Mouse (Mus musculus) liver, postnatal 0 days (tissue): ENCODE data around the gene Cct5. TPM values are rescaled to one million over a fixed set of nuclear protein-coding genes. Genes with fewer than 3 reads are reported as not detected.
"Not testable (repeated sequence)": the region's sequence is repeated elsewhere in the genome, so short reads cannot be mapped to it uniquely, and the experiment has no call there.

Experiments used
- ATAC-seq: fragments of 200-750 bp; cut with Nextera tagmentation; 2 replicates; pipeline ENCODE4 v1.8.0; 2017; ENCODE audit warnings: mild to moderate bottlenecking, moderate library complexity
- DNase-seq: peaks from one replicate; pipeline ENCODE4 v3.0.0-alpha.2; 2016
- H3K27ac ChIP-seq: fragments of 300-500 bp; sonication (generic); 2 replicates; pipeline ENCODE4 v1.5.1; 2014; ENCODE audit warnings: antibody characterized with exemption, moderate library complexity, mild to moderate bottlenecking, low read depth
- H3K27me3 ChIP-seq: fragments of 300-500 bp; sonication (generic); 2 replicates; pipeline ENCODE4 v1.6.1; 2014; ENCODE audit warnings: low read length, control low read depth, mixed read lengths; ENCODE audit not compliant: insufficient read depth
- H3K36me3 ChIP-seq: fragments of 300-500 bp; sonication (generic); replicated peaks from 2 replicates; pipeline ENCODE4 v1.6.1; 2014; ENCODE audit warnings: mild to moderate bottlenecking, control low read depth, low read length, moderate library complexity, mixed read lengths; ENCODE audit not compliant: insufficient read depth
- H3K4me1 ChIP-seq: fragments of 300-500 bp; sonication (generic); 2 replicates; pipeline ENCODE4 v1.6.1; 2014; ENCODE audit warnings: antibody characterized with exemption, mild to moderate bottlenecking, control low read depth; ENCODE audit not compliant: insufficient read depth
- H3K4me2 ChIP-seq: fragments of 300-500 bp; sonication (generic); 2 replicates; pipeline ENCODE4 v1.6.1; 2014; ENCODE audit warnings: low read depth, mild to moderate bottlenecking, low read length, moderate library complexity, mixed read lengths
- H3K4me3 ChIP-seq: fragments of 300-500 bp; sonication (generic); 2 replicates; pipeline ENCODE4 v1.5.1; 2014; ENCODE audit warnings: low read depth, low read length
- H3K9ac ChIP-seq: fragments of 300-500 bp; sonication (generic); replicated peaks from 2 replicates; pipeline ENCODE4 v1.6.1; 2014; ENCODE audit warnings: mild to moderate bottlenecking, moderate library complexity
- H3K9me3 ChIP-seq: fragments of 300-500 bp; sonication (generic); 2 replicates; pipeline ENCODE4 v1.6.1; 2016; ENCODE audit warnings: mild to moderate bottlenecking, control low read depth, low read length, mixed read lengths
- CTCF ChIP-seq: sonication (generic); IDR thresholded peaks from 2 replicates; pipeline ENCODE4 v1.5.1; 2016; ENCODE audit warnings: antibody characterized with exemption, low read depth
- EP300 ChIP-seq: IDR thresholded peaks from 2 replicates; pipeline ENCODE4 v1.6.1; 2016; ENCODE audit warnings: antibody characterized with exemption, low read depth, mild to moderate bottlenecking
- WGBS: fragments of 180-500 bp; shearing (Covaris S2); extraction: QIAGEN DNeasy Blood & Tissue Kit; methylation state at CpG from one replicate; pipeline ENCODE4 v1.1.7; 2014; ENCODE audit not compliant: insufficient replicate concordance; 5-methylcytosine and 5-hydroxymethylcytosine counted together
- polyA plus RNA-seq: library from polyadenylated mRNA; unstranded; fragments of >200 nt; fragmentation: Nextera tagmentation; extraction: Ambion mirVana; gene quantifications from 2 replicates; pipeline ENCODE4 v1.2.1, GENCODE M21; 2015

Cct5 gene
- polyA plus RNA-seq, 1 experiment from 2014 or later = 168 TPM

- Histone ChIP-seq H3K4me1 (peaks cover 6% of the 10 kb centered on the region; the same call in 1 of the 2 replicates), H3K4me2 (no peak overlapping the region), H3K9me3 (no peaks in the 10 kb centered on the region), H3K36me3 (peaks cover 19% of the 10 kb centered on the region), H3K4me3 (no peak overlapping the region), H3K27me3 (no peaks in the 10 kb centered on the region), H3K27ac (no peak overlapping the region), H3K9ac (no peak overlapping the region)
- no peak for ATAC-seq
- DNase-seq = no peak
- no peak for TF ChIP-seq CTCF
- WGBS = 69% methylated on average over 5 of the region's 5 CpGs
Observed at GRCm38 (mm10) chr15:31586088-31586487, 15.5 kb downstream of the Cct5 start.

- WGBS = 52% methylated on average over 7 of the region's 7 CpGs
Observed at GRCm38 (mm10) chr15:31585238-31585637, 16.4 kb downstream of the Cct5 start.

GRCm38 (mm10) chr15:31583304-31584085 lies 18.1 kb downstream of the Cct5 start:
- Histone ChIP-seq H3K4me3 (no peak overlapping the region), H3K36me3 (no peaks in the 10 kb centered on the region), H3K9ac (no peak overlapping the region), H3K27ac (peak overlapping the region; percentile 72), H3K4me2 (no peak overlapping the region), H3K27me3 (no peaks in the 10 kb centered on the region), H3K9me3 (no peaks in the 10 kb centered on the region), H3K4me1 (peaks cover 6% of the 10 kb centered on the region; the same call in 1 of the 2 replicates)
- ATAC-seq (peak; percentile 88), DNase-seq (peak; percentile 52)
- TF ChIP-seq EP300 (peak; percentile 81), CTCF (no peak)
- whole genome bisulfite sequencing = 64% methylated on average over 13 of the region's 13 CpGs

More at GRCm38 (mm10) chr15:31585238-31585637, 16.4 kb downstream of the Cct5 start:
- no peak overlapping the region for H3K27ac ChIP-seq
- H3K4me2 ChIP-seq = no peak overlapping the region
- H3K9ac ChIP-seq = no peak overlapping the region
- H3K9me3 ChIP-seq = no peaks in the 10 kb centered on the region
- H3K36me3 ChIP-seq = peaks cover 10% of the 10 kb centered on the region
- ATAC-seq (no peak), DNase-seq (no peak)
- no peak overlapping the region for H3K4me3 ChIP-seq
- H3K4me1 ChIP-seq = peaks cover 6% of the 10 kb centered on the region; the same call in 1 of the 2 replicates
- H3K27me3 ChIP-seq = no peaks in the 10 kb centered on the region
- TF ChIP-seq CTCF (no peak), EP300 (no peak)

GRCm38 (mm10) chr15:31581086-31581485 lies 20.5 kb downstream of the Cct5 start:
- H3K4me1 ChIP-seq, H3K9me3 ChIP-seq, H3K27ac ChIP-seq, H3K27me3 ChIP-seq, H3K9ac ChIP-seq, ATAC-seq, DNase-seq, H3K4me2 ChIP-seq, H3K4me3 ChIP-seq, H3K36me3 ChIP-seq: not testable (repeated sequence)
- WGBS = 76% methylated on average over 2 of the region's 2 CpGs

- Histone ChIP-seq H3K27me3 (no peaks in the 10 kb centered on the region), H3K4me3 (no peak overlapping the region), H3K9ac (no peak overlapping the region), H3K4me2 (no peak overlapping the region), H3K27ac (no peak overlapping the region), H3K9me3 (no peaks in the 10 kb centered on the region), H3K36me3 (no peaks in the 10 kb centered on the region), H3K4me1 (peaks cover 19% of the 10 kb centered on the region)
- ATAC-seq = no peak
- DNase-seq = no peak
- TF ChIP-seq EP300 = no peak
- TF ChIP-seq CTCF = no peak
- 77% methylated on average over 5 of the region's 5 CpGs for WGBS
Observed at GRCm38 (mm10) chr15:31576076-31576475, 25.5 kb downstream of the Cct5 start.

- Histone ChIP-seq H3K4me2 (no peak overlapping the region), H3K27ac (peak overlapping the region; percentile 34; the same call in 1 of the 2 replicates)
- ATAC-seq = no peak
Observed at GRCm38 (mm10) chr15:31573692-31574091, 27.9 kb downstream of the Cct5 start.

GRCm38 (mm10) chr15:31573287-31573686 lies 28.3 kb downstream of the Cct5 start:
- Histone ChIP-seq H3K4me1 (peaks cover 37% of the 10 kb centered on the region), H3K9me3 (no peaks in the 10 kb centered on the region), H3K27ac (0 out of 2 replicates have a peak overlapping the region, but pooled peaks have one; percentile 7), H3K9ac (no peak overlapping the region), H3K4me2 (no peak overlapping the region), H3K36me3 (no peaks in the 10 kb centered on the region), H3K4me3 (no peak overlapping the region), H3K27me3 (no peaks in the 10 kb centered on the region)
- WGBS = 45% methylated on average over 4 of the region's 4 CpGs
- TF ChIP-seq EP300 (peak; percentile 80), CTCF (no peak)
- DNase-seq (no peak), ATAC-seq (no peak)

More at GRCm38 (mm10) chr15:31573692-31574091, 27.9 kb downstream of the Cct5 start:
- Histone ChIP-seq H3K4me3 (no peak overlapping the region), H3K27me3 (no peaks in the 10 kb centered on the region), H3K9me3 (no peaks in the 10 kb centered on the region), H3K4me1 (peaks cover 34% of the 10 kb centered on the region), H3K9ac (no peak overlapping the region), H3K36me3 (no peaks in the 10 kb centered on the region)
- no peak for DNase-seq
- no peak for TF ChIP-seq CTCF
- no peak for TF ChIP-seq EP300
